Mouse (Mus musculus) urinary bladder, postnatal 25 days (tissue): Measurements from ENCODE around the gene Vsig10.
"Not testable (repeated sequence)": the region's sequence is repeated elsewhere in the genome, so short reads cannot be mapped to it uniquely, and the experiment has no call there.

Source experiments
- DNase-seq: peaks from one replicate; pipeline ENCODE4 v3.0.0; 2022; ENCODE audit warnings: low spot score

Gene Vsig10

GRCm38 (mm10) chr5:117355648-117356303, 36.9 kb downstream of the Vsig10 start:
- no peak for DNase-seq

- peak; percentile 39 for DNase-seq
Measured at GRCm38 (mm10) chr5:117356365-117357128, 37.7 kb downstream of the Vsig10 start.

- DNase-seq: peak; percentile 83
Measured at GRCm38 (mm10) chr5:117357129-117357477, 38.2 kb downstream of the Vsig10 start, which contains the start of gene Wsb2. Wsb2 (plus strand) TSS chr5:117357304.

- peak; percentile 23 for DNase-seq
Measured at GRCm38 (mm10) chr5:117357478-117358247, 38.8 kb downstream of the Vsig10 start.

GRCm38 (mm10) chr5:117358248-117358630, 39.4 kb downstream of the Vsig10 start:
- no peak for DNase-seq

- DNase-seq: peak; percentile 67
Measured at GRCm38 (mm10) chr5:117358725-117359124, 39.8 kb downstream of the Vsig10 start.

GRCm38 (mm10) chr5:117359497-117360227, 40.8 kb downstream of the Vsig10 start:
- no peak for DNase-seq

- DNase-seq: no peak
Measured at GRCm38 (mm10) chr5:117360228-117360515, 41.3 kb downstream of the Vsig10 start.

- DNase-seq: peak; percentile 29
Measured at GRCm38 (mm10) chr5:117360631-117361541, 42.0 kb downstream of the Vsig10 start.

GRCm38 (mm10) chr5:117361590-117361989, 42.7 kb downstream of the Vsig10 start:
- DNase-seq: no peak

GRCm38 (mm10) chr5:117363066-117363782, 44.3 kb downstream of the Vsig10 start:
- DNase-seq: peak; percentile 54

- DNase-seq: no peak
Measured at GRCm38 (mm10) chr5:117364821-117365220, 45.9 kb downstream of the Vsig10 start.

- no peak for DNase-seq
Measured at GRCm38 (mm10) chr5:117365904-117366561, 47.1 kb downstream of the Vsig10 start.

GRCm38 (mm10) chr5:117367206-117367605, 48.3 kb downstream of the Vsig10 start:
- no peak for DNase-seq

GRCm38 (mm10) chr5:117370592-117370991, 51.7 kb downstream of the Vsig10 start:
- DNase-seq: no peak

- DNase-seq: no peak
Measured at GRCm38 (mm10) chr5:117373418-117373817, 54.5 kb downstream of the Vsig10 start.

GRCm38 (mm10) chr5:117374372-117375049, 55.6 kb downstream of the Vsig10 start:
- no peak for DNase-seq

- DNase-seq: no peak
Measured at GRCm38 (mm10) chr5:117376331-117376761, 57.5 kb downstream of the Vsig10 start.

- not testable (repeated sequence) for DNase-seq
Measured at GRCm38 (mm10) chr5:117377731-117378130, 58.8 kb downstream of the Vsig10 start.
